Mouse (Mus musculus) kidney, adult 2 months (tissue): ENCODE data around the gene Pcgf1. TPM values are rescaled to one million over a fixed set of nuclear protein-coding genes. Genes with fewer than 3 reads are reported as not detected.
A peak's percentile ranks its signal among the peaks of the same experiment; 100 is the strongest.

Experiments used
- DNase-seq: peaks from one replicate; pipeline ENCODE4 v3.0.0; 2021
- H3K27ac ChIP-seq: fragments of 200-500 bp; 2 replicates; pipeline ENCODE4 v1.5.1; 2012; ENCODE audit warnings: low read depth, low read length, control low read depth, inconsistent platforms; ENCODE audit not compliant: insufficient read depth
- H3K27me3 ChIP-seq: fragments of 200-500 bp; replicated peaks from 2 replicates; pipeline ENCODE4 v1.6.1; 2012; ENCODE audit warnings: mild to moderate bottlenecking, moderate library complexity, low read length, inconsistent platforms; ENCODE audit not compliant: control insufficient read depth, insufficient read depth
- H3K36me3 ChIP-seq: fragments of 200-500 bp; 2 replicates; pipeline ENCODE4 v1.6.1; 2012; ENCODE audit warnings: mild to moderate bottlenecking, moderate library complexity, low read length, inconsistent platforms; ENCODE audit not compliant: control insufficient read depth, insufficient read depth
- H3K4me1 ChIP-seq: fragments of 200-500 bp; 2 replicates; pipeline ENCODE4 v1.6.1; 2011; ENCODE audit warnings: low read length; ENCODE audit not compliant: control insufficient read depth, insufficient read depth
- H3K4me3 ChIP-seq: fragments of 200-500 bp; 2 replicates; pipeline ENCODE4 v1.5.1; 2011; ENCODE audit warnings: mild to moderate bottlenecking, low read depth, low read length, control low read depth; ENCODE audit not compliant: insufficient read depth
- CTCF ChIP-seq: fragments of 200-500 bp; conservative IDR thresholded peaks from 2 replicates; pipeline ENCODE4 v1.5.1; 2011; ENCODE audit warnings: low read depth, mild to moderate bottlenecking, control low read depth, low read length, moderate library complexity, mixed read lengths; ENCODE audit not compliant: insufficient read depth, insufficient read length
- POLR2A ChIP-seq: fragments of 200-500 bp; IDR thresholded peaks from one replicate; pipeline ENCODE4 v1.6.1; 2011; ENCODE audit warnings: low read depth, low read length, control low read depth
- WGBS: fragments of 180-500 bp; shearing (Covaris S2); methylation state at CpG from one replicate; pipeline ENCODE4 v1.1.7; 2018; 5-methylcytosine and 5-hydroxymethylcytosine counted together
- polyA plus RNA-seq: library from polyadenylated mRNA; depleted of rRNA; stranded (reverse); fragments of >200 nt; gene quantifications from 2 replicates; pipeline ENCODE4 v1.2.3, GENCODE M21; 2012

Pcgf1 gene
- polyA plus RNA-seq, 1 experiment, result 18.6 TPM

GRCm38 (mm10) chr6:83087205-83087925 lies 9.7 kb downstream of the Pcgf1 start:
- Histone ChIP-seq H3K27ac (peak overlapping the region; percentile 40), H3K27me3 (0 out of 2 replicates have a peak, but pooled peaks cover 1% of the 10 kb centered on the region), H3K36me3 (no peaks in the 10 kb centered on the region), H3K4me3 (peak overlapping the region; percentile 48), H3K4me1 (no peaks in the 10 kb centered on the region)
- no peak for TF ChIP-seq CTCF
- no peak for TF ChIP-seq POLR2A
- peak; percentile 65 for DNase-seq
- 23% methylated on average over 47 of the region's 47 CpGs for WGBS

- 47% methylated on average over 9 of the region's 9 CpGs for WGBS
- H3K36me3 ChIP-seq, result no peaks in the 10 kb centered on the region
- H3K4me1 ChIP-seq, result 0 out of 2 replicates have a peak, but pooled peaks cover 3% of the 10 kb centered on the region
- 0 out of 2 replicates have a peak, but pooled peaks cover 1% of the 10 kb centered on the region for H3K27me3 ChIP-seq
- no peak for DNase-seq
- no peak for TF ChIP-seq CTCF
- no peak for TF ChIP-seq POLR2A
- peak overlapping the region; percentile 48 for H3K4me3 ChIP-seq
- 0 out of 2 replicates have a peak overlapping the region, but pooled peaks have one; percentile 40 for H3K27ac ChIP-seq
Observed at GRCm38 (mm10) chr6:83087926-83088260, 10.2 kb downstream of the Pcgf1 start.

GRCm38 (mm10) chr6:83092416-83093127 lies 14.9 kb downstream of the Pcgf1 start:
- no peak overlapping the region for H3K4me3 ChIP-seq
- no peaks in the 10 kb centered on the region for H3K27me3 ChIP-seq
- WGBS, result 17% methylated on average over 6 of the region's 6 CpGs
- 0 out of 2 replicates have a peak overlapping the region, but pooled peaks have one; percentile 17 for H3K27ac ChIP-seq
- 0 out of 2 replicates have a peak, but pooled peaks cover 3% of the 10 kb centered on the region for H3K4me1 ChIP-seq
- peak; percentile 59 for DNase-seq
- H3K36me3 ChIP-seq, result no peaks in the 10 kb centered on the region
- TF ChIP-seq POLR2A (no peak), CTCF (no peak)

GRCm38 (mm10) chr6:83095968-83096367 lies 18.3 kb downstream of the Pcgf1 start:
- WGBS, result 87% methylated on average over 6 of the region's 6 CpGs
- H3K36me3 ChIP-seq, result no peaks in the 10 kb centered on the region
- H3K27ac ChIP-seq, result no peak overlapping the region

GRCm38 (mm10) chr6:83098411-83098810 lies 20.7 kb downstream of the Pcgf1 start:
- H3K27ac ChIP-seq, result no peak overlapping the region
- no peak for TF ChIP-seq POLR2A
- TF ChIP-seq CTCF, result no peak
- no peaks in the 10 kb centered on the region for H3K36me3 ChIP-seq
- H3K4me1 ChIP-seq, result peaks cover 19% of the 10 kb centered on the region
- H3K27me3 ChIP-seq, result no peaks in the 10 kb centered on the region
- 27% methylated on average over 2 of the region's 2 CpGs for WGBS
- no peak overlapping the region for H3K4me3 ChIP-seq
- peak; percentile 91 for DNase-seq

More at GRCm38 (mm10) chr6:83095968-83096367, 18.3 kb downstream of the Pcgf1 start:
- Histone ChIP-seq H3K4me3 (no peak overlapping the region), H3K27me3 (no peaks in the 10 kb centered on the region), H3K4me1 (peaks cover 8% of the 10 kb centered on the region; the same call in 1 of the 2 replicates)
- TF ChIP-seq POLR2A, result no peak
- no peak for TF ChIP-seq CTCF
- DNase-seq, result no peak

- TF ChIP-seq CTCF (peak; percentile 75), POLR2A (no peak)
- Histone ChIP-seq H3K27me3 (no peaks in the 10 kb centered on the region), H3K4me3 (peak within 1 kb of the TSS; percentile 84), H3K27ac (peak within 1 kb of the TSS; percentile 79), H3K36me3 (no peaks in the 10 kb centered on the region), H3K4me1 (peaks cover 19% of the 10 kb centered on the region)
- peak; percentile 96 for DNase-seq
- under 1% methylated on average over 25 of the region's 25 CpGs for WGBS
Observed at GRCm38 (mm10) chr6:83101316-83101687, 23.6 kb downstream of the Pcgf1 start, which contains the start of the genes Ccdc142 and Gm42688. Gene Ccdc142 (plus strand): TSS chr6:83101601. Gene Gm42688 (plus strand): TSS chr6:83101617.
